Mouse (Mus musculus): ENCODE data around the gene Hat1.

Gene Hat1

GRCm38 (mm10) chr2:71462066-71462465 lies 73.3 kb downstream of the Hat1 start:
- no peak for DNase-seq (ENCODE audit: low read depth in 1 of 2, low spot score in 2 of 2)

GRCm38 (mm10) chr2:71462553-71462952 lies 73.8 kb downstream of the Hat1 start:
- no peak for DNase-seq (ENCODE audit: low read depth in 1 of 2, low spot score in 2 of 2)

- DNase-seq (ENCODE audit: low read depth in 1 of 2, low spot score in 2 of 2), result no peak
Observed at GRCm38 (mm10) chr2:71466103-71466502, 77.3 kb downstream of the Hat1 start.

GRCm38 (mm10) chr2:71466861-71467450 lies 78.2 kb downstream of the Hat1 start:
- no peak for DNase-seq (ENCODE audit: low read depth in 1 of 2, low spot score in 2 of 2)

- no peak for DNase-seq (ENCODE audit: low read depth in 1 of 2, low spot score in 2 of 2)
Observed at GRCm38 (mm10) chr2:71471094-71471493, 82.3 kb downstream of the Hat1 start.

GRCm38 (mm10) chr2:71473830-71474229 lies 85.1 kb downstream of the Hat1 start:
- no peak for DNase-seq (ENCODE audit: low read depth in 1 of 2, low spot score in 2 of 2)

- no peak for DNase-seq (ENCODE audit: low read depth in 1 of 2, low spot score in 2 of 2)
Observed at GRCm38 (mm10) chr2:71474345-71474744, 85.6 kb downstream of the Hat1 start.

- DNase-seq (ENCODE audit: low read depth in 1 of 2, low spot score in 2 of 2), result no peak
Observed at GRCm38 (mm10) chr2:71475311-71475710, 86.6 kb downstream of the Hat1 start.

GRCm38 (mm10) chr2:71475760-71476159 lies 87.0 kb downstream of the Hat1 start:
- no peak for DNase-seq (ENCODE audit: low read depth in 1 of 2, low spot score in 2 of 2)

GRCm38 (mm10) chr2:71477787-71478186 lies 89.0 kb downstream of the Hat1 start:
- no peak for DNase-seq (ENCODE audit: low read depth in 1 of 2, low spot score in 2 of 2)

- DNase-seq (ENCODE audit: low read depth in 1 of 2, low spot score in 2 of 2), result no peak
Observed at GRCm38 (mm10) chr2:71479917-71480316, 91.2 kb downstream of the Hat1 start.

- DNase-seq (ENCODE audit: low read depth in 1 of 2, low spot score in 2 of 2), result no peak
Observed at GRCm38 (mm10) chr2:71481825-71482224, 93.1 kb downstream of the Hat1 start.

GRCm38 (mm10) chr2:71483046-71483716 lies 94.4 kb downstream of the Hat1 start:
- no peak for DNase-seq (ENCODE audit: low read depth in 1 of 2, low spot score in 2 of 2)

- no peak for DNase-seq (ENCODE audit: low read depth in 1 of 2, low spot score in 2 of 2)
Observed at GRCm38 (mm10) chr2:71483717-71484066, 94.9 kb downstream of the Hat1 start.

Measured in monocyte, adult 2 months (primary cell).